Mouse (Mus musculus): Measurements from ENCODE around the gene Ubtd2.

Ubtd2 gene

DNA sequence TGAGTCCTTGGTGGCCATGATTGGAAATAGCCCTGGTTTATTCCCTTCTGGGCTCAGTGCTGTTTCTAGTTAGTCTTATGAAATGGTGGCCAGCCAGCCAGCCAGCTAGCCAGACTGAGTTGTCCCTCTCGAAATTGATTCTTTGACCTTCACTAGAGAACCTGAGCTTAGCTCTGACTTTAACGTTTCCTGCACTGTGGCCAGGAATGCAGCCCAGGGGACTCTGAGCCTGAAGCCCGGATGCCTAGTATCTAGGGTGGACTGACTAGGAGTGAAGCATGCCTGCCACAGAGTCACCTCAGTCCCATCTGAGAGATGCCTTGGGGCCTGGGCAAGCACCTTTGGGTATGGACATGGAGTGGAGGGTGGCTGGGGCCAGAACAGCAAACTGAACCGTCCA lies 109.5 kb downstream of the Ubtd2 start:
- no peak for DNase-seq (ENCODE audit: low spot score)

DNA sequence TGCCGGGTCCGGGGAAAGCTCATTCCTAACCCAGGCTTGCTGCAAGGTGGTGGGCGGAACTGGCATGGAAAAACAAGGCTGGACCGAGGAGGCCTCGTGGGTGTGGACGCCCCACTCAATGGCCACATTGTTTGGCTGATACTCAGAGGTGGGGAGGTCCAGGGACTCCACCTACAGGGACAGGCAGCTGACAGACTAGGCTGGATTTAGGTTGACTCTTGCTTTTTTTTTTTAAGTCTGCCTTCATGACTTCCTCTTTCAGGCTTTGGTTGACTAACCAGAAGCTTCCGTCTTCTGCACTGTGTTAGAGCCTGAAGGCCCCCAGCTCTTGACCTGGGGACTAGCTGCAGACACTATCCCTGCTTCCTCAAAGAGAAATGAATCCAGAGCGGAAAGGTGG lies 109.9 kb downstream of the Ubtd2 start:
- no peak for DNase-seq (ENCODE audit: low spot score)

DNA sequence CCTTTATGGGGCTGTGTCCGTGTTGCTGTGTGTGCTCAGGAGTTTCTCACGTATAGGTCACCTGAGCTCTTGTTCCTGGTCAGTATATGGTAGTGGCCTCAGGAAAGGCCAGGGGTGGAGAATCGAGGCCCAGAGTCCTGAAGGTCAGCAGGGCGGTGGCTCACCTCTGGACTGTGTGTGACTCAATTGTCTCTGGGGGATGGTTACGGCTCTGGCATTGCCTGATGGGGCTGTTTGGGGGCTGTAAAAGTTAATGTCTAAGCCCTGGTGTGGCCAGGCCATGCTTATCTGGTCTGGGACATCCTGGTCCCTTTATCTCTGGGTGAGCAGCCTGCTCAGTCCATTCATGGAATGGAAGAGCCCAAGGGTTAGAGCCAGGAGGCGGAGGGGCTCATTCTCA lies 111.0 kb downstream of the Ubtd2 start:
- DNase-seq (ENCODE audit: low spot score) = no peak
